Mouse (Mus musculus) C2C12 (cell line): ENCODE data around the gene Htt.

ENCODE experiments used
- CEBPB ChIP-seq: IDR thresholded peaks from one replicate; pipeline ENCODE4 v1.6.1; 2011; ENCODE audit warnings: low read depth, mild to moderate bottlenecking, control low read depth, moderate library complexity
- CTCF ChIP-seq: IDR thresholded peaks from one replicate; pipeline ENCODE4 v1.5.1; 2011; ENCODE audit not compliant: control insufficient read depth, insufficient read depth, insufficient read length
- FOSL1 ChIP-seq: IDR thresholded peaks from one replicate; pipeline ENCODE4 v1.8.0; 2011; ENCODE audit warnings: mild to moderate bottlenecking, low read length; ENCODE audit not compliant: poor library complexity, insufficient read depth, severe bottlenecking
- MAX ChIP-seq: IDR thresholded peaks from one replicate; pipeline ENCODE4 v1.6.1; 2011; ENCODE audit warnings: mild to moderate bottlenecking, control low read depth
- MYOD1 ChIP-seq: IDR thresholded peaks from one replicate; pipeline ENCODE4 v1.6.1; 2011; ENCODE audit warnings: low read depth; ENCODE audit not compliant: control insufficient read depth, insufficient read length
- MYOG ChIP-seq: IDR thresholded peaks from one replicate; pipeline ENCODE4 v1.6.1; 2011; ENCODE audit not compliant: control insufficient read depth, insufficient read length; ENCODE audit errors: extremely low read depth
- USF1 ChIP-seq: IDR thresholded peaks from one replicate; pipeline ENCODE4 v1.6.1; 2011; ENCODE audit warnings: low read depth, mild to moderate bottlenecking, control low read depth, moderate library complexity

DNA sequence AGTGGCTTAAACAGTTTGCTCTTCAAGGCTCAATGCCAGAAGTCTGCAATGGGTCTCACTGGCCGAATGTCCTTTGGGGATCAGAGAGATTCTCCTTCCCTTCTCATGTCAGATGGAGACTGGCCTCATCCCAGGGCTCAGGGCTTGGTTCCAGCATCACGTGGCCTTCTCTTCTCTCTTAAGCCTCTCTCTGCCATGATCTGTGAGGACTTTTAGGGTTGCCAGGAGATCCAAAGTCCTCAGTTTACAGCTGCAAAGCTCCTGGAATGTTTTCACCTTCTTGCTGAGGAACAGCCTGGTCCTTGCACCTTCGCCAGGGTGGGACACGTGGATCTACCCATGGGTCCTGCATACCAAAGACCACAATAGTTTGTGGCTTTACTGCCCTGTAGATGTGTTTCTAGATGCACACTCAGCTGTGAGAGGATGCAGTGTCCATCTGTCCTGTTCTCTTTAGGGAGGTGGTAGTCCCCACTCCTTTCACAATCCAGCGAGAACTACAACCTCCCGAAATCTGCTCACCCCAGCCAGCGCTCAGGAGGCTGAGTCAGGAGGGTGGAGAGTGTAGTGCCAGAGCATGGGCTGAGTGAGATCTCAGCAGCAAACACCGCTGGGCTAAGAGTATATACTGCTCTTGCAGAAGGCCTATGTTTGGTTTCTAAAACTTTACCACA lies 189.8 kb downstream of the Htt start:
- TF ChIP-seq CTCF: no peak
- no peak for TF ChIP-seq MYOD1
- TF ChIP-seq MAX: no peak
- no peak for TF ChIP-seq MYOG
- TF ChIP-seq CEBPB: no peak
- no peak for TF ChIP-seq USF1
- no peak for TF ChIP-seq FOSL1
